Comparison of ENCODE assay signal across 7 mouse cellular contexts in genomic region chr6:124472801-124473200, GRCm38 (mm10). TPM values are rescaled to one million over a fixed set of nuclear protein-coding genes. Genes with fewer than 3 reads are reported as not detected.
DNase-seq lines count a peak whose midpoint lies in the region; TF ChIP-seq lines count a peak whose summit lies in the region.

No protein-coding gene starts in this region.

- no peaks in the 10 kb centered on the region for H3K4me1 ChIP-seq in forebrain, embryonic 10.5 days

- peak; percentile 90 for TF ChIP-seq CTCF in layer of hippocampus, adult 2 months (conservative IDR thresholded peaks at IDR 0.05)

- 32% methylated on average over 6 of the region's 6 CpGs for WGBS in forebrain, embryonic 10.5 days

- H3K27me3 ChIP-seq in forebrain, embryonic 10.5 days (ENCODE audit: poor library complexity, severe bottlenecking), result no peaks in the 10 kb centered on the region

- no peaks in the 10 kb centered on the region for H3K36me3 ChIP-seq in forebrain, embryonic 10.5 days (replicated peaks)

- H3K27ac ChIP-seq in layer of hippocampus, adult 2 months, result no peak overlapping the region
- no peak overlapping the region for H3K27ac ChIP-seq in forebrain, embryonic 10.5 days

- no peaks in the 10 kb centered on the region for H3K9me3 ChIP-seq in forebrain, embryonic 10.5 days

- peak in 1 of 2 experiments; percentile 58 for DNase-seq in layer of hippocampus, adult 2 months (ENCODE audit: low spot score in 2 of 2)
- DNase-seq in layer of hippocampus, adult 9-11 months, result no peak
- DNase-seq in ES-CJ7 (ENCODE audit: low read depth, low spot score), result peak; percentile 91
- DNase-seq in adrenal gland, adult 18-20 months (ENCODE audit: low spot score in 2 of 2), result peak; percentile 59 to 69
- DNase-seq in heart, postnatal 4 days, result peak; percentile 67
- peak; percentile 41 to 69 for DNase-seq in lung, postnatal 4 days
- no peak for DNase-seq in forebrain, embryonic 10.5 days (ENCODE audit: extremely low spot score, low spot score)

- no peak overlapping the region for H3K4me3 ChIP-seq in layer of hippocampus, adult 2 months
- H3K4me3 ChIP-seq in forebrain, embryonic 10.5 days, result no peak overlapping the region

RNA-seq across cellular contexts. Expression of gene Clstn3, which starts 8.2 kb away (rescaled TPM):
- 100 to 1,000 TPM; 265 to 268 TPM for total RNA-seq in layer of hippocampus, adult 2 months (2021)
- 100 to 1,000 TPM; 107 to 199 TPM for total RNA-seq in adrenal gland, adult 18-20 months (2021)
- under 1 TPM; 0.65 to 0.79 TPM for total RNA-seq in heart, postnatal 4 days (2021)
- polyA plus RNA-seq in forebrain, embryonic 10.5 days (2016; fragmentation: Nextera tagmentation; extraction: Ambion mirVana), result 8.4 and 10.6 TPM in 2 replicates

RNA-seq across cellular contexts. Expression of gene C1rl, which starts 20.1 kb away (rescaled TPM):
- under 1 TPM; 0.27 to 0.28 TPM for total RNA-seq in layer of hippocampus, adult 2 months (2021)
- total RNA-seq in adrenal gland, adult 18-20 months (2021), result 10 to 100 TPM; 22.7 to 22.8 TPM
- under 1 TPM; 0.63 to 0.76 TPM for total RNA-seq in heart, postnatal 4 days (2021)
- 0.11 and 0.21 TPM in 2 replicates for polyA plus RNA-seq in forebrain, embryonic 10.5 days (2016; fragmentation: Nextera tagmentation; extraction: Ambion mirVana)

RNA-seq across cellular contexts. Expression of gene C1ra, which starts 39.4 kb away (rescaled TPM):
- total RNA-seq in layer of hippocampus, adult 2 months (2021), result under 1 TPM; 0.72 to 0.86 TPM
- 10 to 100 TPM; 45.4 to 88.8 TPM for total RNA-seq in adrenal gland, adult 18-20 months (2021)
- 1 to 10 TPM; 3.4 to 3.8 TPM for total RNA-seq in heart, postnatal 4 days (2021)
- polyA plus RNA-seq in forebrain, embryonic 10.5 days (2016; fragmentation: Nextera tagmentation; extraction: Ambion mirVana), result 0.06 and 0.15 TPM in 2 replicates

RNA-seq across cellular contexts. Expression of gene Pex5, which starts 57.9 kb away (rescaled TPM):
- total RNA-seq in layer of hippocampus, adult 2 months (2021), result 10 to 100 TPM; 50.1 to 53.5 TPM
- total RNA-seq in adrenal gland, adult 18-20 months (2021), result 100 to 1,000 TPM; 116 to 119 TPM
- 10 to 100 TPM; 26.1 TPM for total RNA-seq in heart, postnatal 4 days (2021)
- polyA plus RNA-seq in forebrain, embryonic 10.5 days (2016; fragmentation: Nextera tagmentation; extraction: Ambion mirVana), result 40.3 and 43.1 TPM in 2 replicates

Comparison
In these comparisons a context has a peak if more than half of its experiments do, and no peak if none do; other contexts are left out.
1. DNase-seq: peak in ES-CJ7 (single experiment), adrenal gland, adult 18-20 months (2 of 2), heart, postnatal 4 days (single experiment) and lung, postnatal 4 days (2 of 2); none in layer of hippocampus, adult 9-11 months (single experiment) and forebrain, embryonic 10.5 days (single experiment).
2. RNA of gene Clstn3, which starts 8.2 kb away (total RNA-seq): 265 to 268 TPM in layer of hippocampus, adult 2 months and 107 to 199 TPM in adrenal gland, adult 18-20 months; 0.65 to 0.79 TPM in heart, postnatal 4 days; every median in the first group is over 10 times any median in the second.
3. RNA of gene C1rl, which starts 20.1 kb away (total RNA-seq): 22.7 to 22.8 TPM in adrenal gland, adult 18-20 months; 0.63 to 0.76 TPM in heart, postnatal 4 days and 0.27 to 0.28 TPM in layer of hippocampus, adult 2 months; every median in the first group is over 10 times any median in the second.
4. RNA of gene C1ra, which starts 39.4 kb away (total RNA-seq): 45.4 to 88.8 TPM in adrenal gland, adult 18-20 months; 3.4 to 3.8 TPM in heart, postnatal 4 days and 0.72 to 0.86 TPM in layer of hippocampus, adult 2 months; every median in the first group is over 4 times any median in the second.